Mouse (Mus musculus): ENCODE results near the gene Tmem56. TPM values are rescaled to one million over a fixed set of nuclear protein-coding genes. Genes with fewer than 3 reads are reported as not detected.

Tmem56 gene
- polyA plus RNA-seq, 1 experiment from 2014 or later, result 1.6 TPM

DNA sequence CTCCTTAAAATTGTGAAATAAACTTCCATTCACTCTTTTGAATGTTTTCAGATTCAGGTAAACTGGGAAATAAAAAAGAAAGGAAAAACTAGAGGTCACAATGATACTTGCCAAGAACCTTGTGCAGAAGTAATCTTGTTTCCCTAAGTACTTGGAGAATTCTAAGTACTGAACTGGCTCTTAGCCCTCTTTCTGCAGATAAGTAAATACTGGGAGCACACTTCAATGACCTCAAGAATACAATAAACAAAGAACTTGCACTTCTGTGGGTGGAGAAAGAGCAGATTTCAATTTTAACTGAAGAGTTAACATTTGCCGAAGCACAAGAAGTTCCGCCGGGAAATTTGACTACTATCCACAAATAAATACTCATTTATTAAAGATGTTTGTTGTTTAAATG is 96.0 kb downstream of the Tmem56 start:
- Histone ChIP-seq H3K4me2 (replicated peaks; ENCODE audit: low read depth, low read length) (no peak overlapping the region), H3K4me3 (ENCODE audit: low read length) (no peak overlapping the region), H3K27ac (ENCODE audit: low read length) (no peak overlapping the region), H3K9ac (replicated peaks; ENCODE audit: low read length) (no peak overlapping the region), H3K27me3 (ENCODE audit: insufficient read depth, low read length) (no peaks in the 10 kb centered on the region), H3K4me1 (ENCODE audit: insufficient read depth, low read length) (no peaks in the 10 kb centered on the region), H3K9me3 (ENCODE audit: low read length) (0 out of 2 replicates have a peak, but pooled peaks cover 6% of the 10 kb centered on the region), H3K36me3 (ENCODE audit: insufficient read depth, low read length) (no peaks in the 10 kb centered on the region)
- 75% methylated on average over 3 of the region's 3 CpGs for WGBS
- ATAC-seq (ENCODE audit: low FRiP score, low TSS enrichment), result no peak

- 0 out of 2 replicates have a peak, but pooled peaks cover 6% of the 10 kb centered on the region for H3K9me3 ChIP-seq (ENCODE audit: low read length)
- H3K27me3 ChIP-seq (ENCODE audit: insufficient read depth, low read length), result no peaks in the 10 kb centered on the region
- no peak overlapping the region for H3K4me2 ChIP-seq (replicated peaks; ENCODE audit: low read depth, low read length)
- no peak overlapping the region for H3K9ac ChIP-seq (replicated peaks; ENCODE audit: low read length)
- no peak overlapping the region for H3K4me3 ChIP-seq (ENCODE audit: low read length)
- H3K4me1 ChIP-seq (ENCODE audit: insufficient read depth, low read length), result no peaks in the 10 kb centered on the region
- no peaks in the 10 kb centered on the region for H3K36me3 ChIP-seq (ENCODE audit: insufficient read depth, low read length)
- 89% methylated on average over 3 of the region's 3 CpGs for WGBS
- ATAC-seq (ENCODE audit: low FRiP score, low TSS enrichment), result no peak
- H3K27ac ChIP-seq (ENCODE audit: low read length), result no peak overlapping the region
Observed at GRCm38 (mm10) chr3:121185197-121185596, 97.7 kb downstream of the Tmem56 start.

- H3K36me3 ChIP-seq (ENCODE audit: insufficient read depth, low read length), result no peaks in the 10 kb centered on the region
- H3K4me3 ChIP-seq (ENCODE audit: low read length), result no peak overlapping the region
- 68% methylated on average over 1 of the region's 1 CpGs for WGBS
- H3K9ac ChIP-seq (replicated peaks; ENCODE audit: low read length), result no peak overlapping the region
- 0 out of 2 replicates have a peak, but pooled peaks cover 3% of the 10 kb centered on the region for H3K4me1 ChIP-seq (ENCODE audit: insufficient read depth, low read length)
- no peak overlapping the region for H3K27ac ChIP-seq (ENCODE audit: low read length)
- ATAC-seq (ENCODE audit: low FRiP score, low TSS enrichment), result no peak
- no peak overlapping the region for H3K4me2 ChIP-seq (replicated peaks; ENCODE audit: low read depth, low read length)
- H3K27me3 ChIP-seq (ENCODE audit: insufficient read depth, low read length), result no peaks in the 10 kb centered on the region
- no peaks in the 10 kb centered on the region for H3K9me3 ChIP-seq (ENCODE audit: low read length)
Observed at GRCm38 (mm10) chr3:121176011-121176410, 106.9 kb downstream of the Tmem56 start.

GRCm38 (mm10) chr3:121174248-121174945 is 108.5 kb downstream of the Tmem56 start:
- Histone ChIP-seq H3K36me3 (ENCODE audit: insufficient read depth, low read length) (no peaks in the 10 kb centered on the region), H3K4me3 (ENCODE audit: low read length) (no peak overlapping the region), H3K4me2 (replicated peaks; ENCODE audit: low read depth, low read length) (no peak overlapping the region), H3K4me1 (ENCODE audit: insufficient read depth, low read length) (0 out of 2 replicates have a peak, but pooled peaks cover 3% of the 10 kb centered on the region), H3K9me3 (ENCODE audit: low read length) (no peaks in the 10 kb centered on the region), H3K27me3 (ENCODE audit: insufficient read depth, low read length) (no peaks in the 10 kb centered on the region), H3K9ac (replicated peaks; ENCODE audit: low read length) (no peak overlapping the region), H3K27ac (ENCODE audit: low read length) (no peak overlapping the region)
- ATAC-seq (ENCODE audit: low FRiP score, low TSS enrichment), result no peak
- WGBS, result 71% methylated on average over 9 of the region's 9 CpGs

DNA sequence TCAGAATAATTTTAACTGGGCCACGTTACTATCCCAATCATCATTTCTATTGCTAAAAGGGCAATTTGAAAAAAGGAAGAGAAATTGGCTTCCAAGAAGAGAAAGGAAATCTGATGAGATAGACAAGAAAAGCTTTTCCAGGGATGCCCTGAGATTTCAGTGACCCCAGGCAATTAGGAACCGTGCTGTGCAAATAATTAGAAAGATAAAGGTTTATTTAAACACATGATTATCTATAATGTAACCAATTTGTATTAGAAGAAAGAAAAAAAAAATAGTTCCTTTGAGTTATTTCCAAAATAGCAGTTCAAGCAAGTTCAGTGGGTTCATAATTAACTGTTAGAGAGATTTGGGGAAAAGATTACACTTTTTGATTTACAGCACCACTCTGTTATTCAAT is 110.2 kb downstream of the Tmem56 start:
- no peak for ATAC-seq (ENCODE audit: low FRiP score, low TSS enrichment)
- Histone ChIP-seq H3K4me3 (ENCODE audit: low read length) (no peak overlapping the region), H3K4me2 (replicated peaks; ENCODE audit: low read depth, low read length) (no peak overlapping the region), H3K4me1 (ENCODE audit: insufficient read depth, low read length) (0 out of 2 replicates have a peak, but pooled peaks cover 3% of the 10 kb centered on the region), H3K36me3 (ENCODE audit: insufficient read depth, low read length) (no peaks in the 10 kb centered on the region), H3K9me3 (ENCODE audit: low read length) (no peaks in the 10 kb centered on the region; the same call in 1 of the 2 replicates), H3K27me3 (ENCODE audit: insufficient read depth, low read length) (no peaks in the 10 kb centered on the region), H3K9ac (replicated peaks; ENCODE audit: low read length) (no peak overlapping the region), H3K27ac (ENCODE audit: low read length) (no peak overlapping the region)
- 74% methylated on average over 2 of the region's 2 CpGs for WGBS

- no peaks in the 10 kb centered on the region for H3K27me3 ChIP-seq (ENCODE audit: insufficient read depth, low read length)
- peak; percentile 20; the same call in 1 of the 2 replicates for ATAC-seq (ENCODE audit: low FRiP score, low TSS enrichment)
- peak overlapping the region; percentile 79 for H3K4me2 ChIP-seq (replicated peaks; ENCODE audit: low read depth, low read length)
- no peaks in the 10 kb centered on the region for H3K36me3 ChIP-seq (ENCODE audit: insufficient read depth, low read length)
- H3K27ac ChIP-seq (ENCODE audit: low read length), result no peak overlapping the region
- 45% methylated on average over 6 of the region's 6 CpGs for WGBS
- H3K4me3 ChIP-seq (ENCODE audit: low read length), result peak overlapping the region; percentile 64
- H3K9ac ChIP-seq (replicated peaks; ENCODE audit: low read length), result peak overlapping the region; percentile 23; the same call in 1 of the 2 replicates
- no peaks in the 10 kb centered on the region; the same call in 1 of the 2 replicates for H3K9me3 ChIP-seq (ENCODE audit: low read length)
- H3K4me1 ChIP-seq (ENCODE audit: insufficient read depth, low read length), result 0 out of 2 replicates have a peak, but pooled peaks cover 3% of the 10 kb centered on the region
Observed at GRCm38 (mm10) chr3:121171872-121172265, 111.0 kb downstream of the Tmem56 start.

- Histone ChIP-seq H3K9me3 (ENCODE audit: low read length) (peaks cover 3% of the 10 kb centered on the region; the same call in 1 of the 2 replicates), H3K27me3 (ENCODE audit: insufficient read depth, low read length) (no peaks in the 10 kb centered on the region), H3K9ac (replicated peaks; ENCODE audit: low read length) (peak within 1 kb of the TSS; percentile 70), H3K4me3 (ENCODE audit: low read length) (peak within 1 kb of the TSS; percentile 64), H3K27ac (ENCODE audit: low read length) (peak within 1 kb of the TSS; percentile 51; the same call in 1 of the 2 replicates), H3K4me1 (ENCODE audit: insufficient read depth, low read length) (0 out of 2 replicates have a peak, but pooled peaks cover 3% of the 10 kb centered on the region), H3K4me2 (replicated peaks; ENCODE audit: low read depth, low read length) (peak within 1 kb of the TSS; percentile 79), H3K36me3 (ENCODE audit: insufficient read depth, low read length) (no peaks in the 10 kb centered on the region)
- ATAC-seq (ENCODE audit: low FRiP score, low TSS enrichment), result peak; percentile 96
- WGBS, result under 1% methylated on average over 40 of the region's 40 CpGs
Observed at GRCm38 (mm10) chr3:121171243-121171871, 111.5 kb downstream of the Tmem56 start, which contains the start of gene Rwdd3. Rwdd3 (minus strand) TSS chr3:121171695.

- H3K4me2 ChIP-seq (replicated peaks; ENCODE audit: low read depth, low read length), result peak overlapping the region; percentile 79
- H3K36me3 ChIP-seq (ENCODE audit: insufficient read depth, low read length), result no peaks in the 10 kb centered on the region
- WGBS, result 42% methylated on average over 7 of the region's 7 CpGs
- no peak overlapping the region for H3K9ac ChIP-seq (replicated peaks; ENCODE audit: low read length)
- no peak overlapping the region for H3K27ac ChIP-seq (ENCODE audit: low read length)
- H3K4me3 ChIP-seq (ENCODE audit: low read length), result peak overlapping the region; percentile 64
- H3K27me3 ChIP-seq (ENCODE audit: insufficient read depth, low read length), result no peaks in the 10 kb centered on the region
- H3K4me1 ChIP-seq (ENCODE audit: insufficient read depth, low read length), result 0 out of 2 replicates have a peak, but pooled peaks cover 3% of the 10 kb centered on the region
- H3K9me3 ChIP-seq (ENCODE audit: low read length), result peaks cover 3% of the 10 kb centered on the region; the same call in 1 of the 2 replicates
- no peak for ATAC-seq (ENCODE audit: low FRiP score, low TSS enrichment)
Observed at GRCm38 (mm10) chr3:121170631-121171030, 112.3 kb downstream of the Tmem56 start.

DNA sequence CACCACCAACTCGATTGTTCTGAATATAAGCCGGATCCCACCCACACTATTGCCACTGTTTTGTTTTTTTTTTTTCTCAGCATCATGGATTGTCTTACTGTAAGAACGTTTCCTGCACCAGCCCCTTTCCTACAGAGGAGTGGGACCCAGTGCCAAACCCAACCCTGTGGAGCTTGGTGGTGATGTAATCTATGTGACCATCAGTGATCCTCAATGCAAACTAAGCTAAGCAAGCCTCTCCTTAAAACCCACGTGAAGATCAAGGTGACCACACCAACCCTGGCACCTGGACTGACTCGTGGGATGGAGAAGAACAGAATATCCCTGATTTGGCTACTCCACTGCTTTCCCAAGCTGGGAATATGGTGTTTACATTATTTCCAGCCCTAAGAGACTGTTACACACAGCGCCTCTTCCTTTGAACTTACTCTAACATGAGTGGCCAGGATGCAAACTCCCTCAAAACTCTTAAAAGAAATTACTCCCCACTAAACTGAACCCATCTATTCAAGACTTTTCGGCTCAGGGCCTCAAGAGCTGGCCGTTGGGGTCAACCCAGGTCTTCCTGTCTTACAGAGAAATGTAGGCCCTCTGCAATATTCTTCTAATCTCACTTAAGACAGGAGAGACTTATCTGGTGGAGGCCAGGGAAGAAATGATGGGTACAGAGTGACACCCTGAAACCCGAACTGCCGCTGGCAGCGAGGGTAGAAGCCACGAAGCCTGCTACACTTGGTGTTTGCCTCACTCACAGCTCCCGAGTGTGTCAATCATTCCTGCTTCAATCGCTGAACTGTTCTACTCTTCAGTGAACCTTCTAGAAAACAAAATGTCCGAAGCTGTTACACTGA is 113.6 kb downstream of the Tmem56 start:
- Histone ChIP-seq H3K9me3 (ENCODE audit: low read length) (peaks cover 3% of the 10 kb centered on the region; the same call in 1 of the 2 replicates), H3K36me3 (ENCODE audit: insufficient read depth, low read length) (no peaks in the 10 kb centered on the region), H3K4me3 (ENCODE audit: low read length) (no peak overlapping the region), H3K9ac (replicated peaks; ENCODE audit: low read length) (no peak overlapping the region), H3K4me2 (replicated peaks; ENCODE audit: low read depth, low read length) (no peak overlapping the region), H3K27me3 (ENCODE audit: insufficient read depth, low read length) (no peaks in the 10 kb centered on the region), H3K27ac (ENCODE audit: low read length) (no peak overlapping the region), H3K4me1 (ENCODE audit: insufficient read depth, low read length) (0 out of 2 replicates have a peak, but pooled peaks cover 3% of the 10 kb centered on the region)
- 79% methylated on average over 15 of the region's 15 CpGs for WGBS
- no peak for ATAC-seq (ENCODE audit: low FRiP score, low TSS enrichment)
